Mouse (Mus musculus): ENCODE measurements at regions not wholly inside any gene's neighbourhood (a gene's known extent, or its start where the extent isn't known, plus 50 kb on each side); places are given as distances from the start of the nearest gene placed in this dataset.

GRCm38 (mm10) chr16:55530844-55531243, 233.1 kb upstream of the Zpld1 start:
- TF ChIP-seq CTCF (IDR thresholded peaks at IDR 0.05; ENCODE audit: extremely low read depth, insufficient read depth, low read length) (no peak), POLR2A (IDR thresholded peaks at IDR 0.05; ENCODE audit: extremely low read depth, insufficient read depth, low read length) (no peak)

Measured in cortical plate, adult 2 months (tissue).